Mouse (Mus musculus) limb, embryonic 14.5 days (tissue): ENCODE results near the gene Plcb4. TPM values are rescaled to one million over a fixed set of nuclear protein-coding genes. Genes with fewer than 3 reads are reported as not detected.

ENCODE experiments used
- ATAC-seq: fragments of 200-750 bp; cut with Nextera tagmentation; 2 replicates; pipeline ENCODE4 v1.8.0; 2017; ENCODE audit warnings: low read depth, moderate number of reproducible peaks, moderate TSS enrichment; ENCODE audit not compliant: low FRiP score
- DNase-seq: peaks from one replicate; pipeline ENCODE4 v3.0.0-alpha.2; 2015; ENCODE audit warnings: low spot score
- H3K27ac ChIP-seq: fragments of 300-500 bp; sonication (generic); replicated peaks from 2 replicates; pipeline ENCODE4 v1.5.1; 2014; ENCODE audit warnings: low read depth, mild to moderate bottlenecking, low read length, moderate library complexity, mixed read lengths
- H3K27me3 ChIP-seq: fragments of 300-500 bp; sonication (generic); 2 replicates; pipeline ENCODE4 v1.6.1; 2014; ENCODE audit warnings: low read length, mixed read lengths; ENCODE audit not compliant: control insufficient read depth, insufficient read depth
- H3K36me3 ChIP-seq: fragments of 300-500 bp; sonication (generic); 2 replicates; pipeline ENCODE4 v1.6.1; 2014; ENCODE audit warnings: mild to moderate bottlenecking, low read length, moderate library complexity, mixed read lengths; ENCODE audit not compliant: control insufficient read depth, insufficient read depth
- H3K4me1 ChIP-seq: fragments of 300-500 bp; sonication (generic); 2 replicates; pipeline ENCODE4 v1.6.1; 2014; ENCODE audit warnings: antibody characterized with exemption, low read length, mixed read lengths; ENCODE audit not compliant: control insufficient read depth, insufficient read depth
- H3K4me2 ChIP-seq: fragments of 300-500 bp; sonication (generic); replicated peaks from 2 replicates; pipeline ENCODE4 v1.6.1; 2014; ENCODE audit warnings: low read depth, mild to moderate bottlenecking, low read length, moderate library complexity; ENCODE audit not compliant: severe bottlenecking
- H3K4me3 ChIP-seq: fragments of 300-500 bp; sonication (generic); replicated peaks from 2 replicates; pipeline ENCODE4 v1.5.1; 2014; ENCODE audit warnings: low read length
- H3K9ac ChIP-seq: fragments of 300-500 bp; sonication (generic); 2 replicates; pipeline ENCODE4 v1.6.1; 2014; ENCODE audit warnings: mild to moderate bottlenecking, low read depth, low read length, moderate library complexity; ENCODE audit not compliant: severe bottlenecking
- H3K9me3 ChIP-seq: fragments of 300-500 bp; sonication (generic); 2 replicates; pipeline ENCODE4 v1.6.1; 2016; ENCODE audit warnings: low read length; ENCODE audit not compliant: control insufficient read depth
- POLR2A ChIP-seq: fragments of 200-500 bp; IDR thresholded peaks from 2 replicates; pipeline ENCODE4 v1.8.0; 2012; ENCODE audit warnings: inconsistent platforms, mild to moderate bottlenecking, moderate library complexity, borderline replicate concordance; ENCODE audit not compliant: insufficient read depth, insufficient read length; ENCODE audit errors: extremely low read depth
- WGBS: fragments of 180-500 bp; shearing (Covaris S2); extraction: QIAGEN DNeasy Blood & Tissue Kit; methylation state at CpG from one replicate; pipeline ENCODE4 v1.1.7; 2014; 5-methylcytosine and 5-hydroxymethylcytosine counted together
- polyA plus RNA-seq, 2 experiments: library from polyadenylated mRNA; depleted of rRNA in 1 of 2; stranded (reverse) in 1 of 2; unstranded in 1 of 2; fragments of >200 nt; fragmentation: Nextera tagmentation in 1 of 2; extraction: Ambion mirVana in 1 of 2; gene quantifications; 2 replicates each; pipeline versions ENCODE4 v1.2.1 to v1.2.3; 2012 to 2014

Plcb4 gene
- polyA plus RNA-seq, 2 experiments = 13.1 to 23.1 TPM

DNA sequence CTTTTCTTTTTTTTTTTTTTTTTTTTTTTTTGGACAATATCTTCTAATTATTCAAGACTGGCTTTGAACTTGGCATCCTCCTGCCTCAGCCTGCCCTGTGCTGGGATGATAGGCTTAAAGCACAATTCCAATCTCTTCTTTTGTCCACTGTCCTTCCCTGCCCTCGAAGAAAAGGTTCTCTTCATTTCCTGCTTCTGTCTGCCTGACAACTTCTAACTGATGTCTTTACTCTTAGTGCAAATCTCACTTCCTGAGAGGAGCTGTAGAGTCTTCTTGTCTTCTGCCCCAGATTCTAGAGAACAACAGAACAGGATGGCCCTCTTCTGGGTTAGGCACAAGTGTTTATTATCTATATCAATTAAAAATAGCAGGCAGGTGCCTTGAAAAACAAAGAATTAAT lies 80.1 kb downstream of the Plcb4 start:
- Histone ChIP-seq H3K4me1 (no peaks in the 10 kb centered on the region; the same call in 1 of the 2 replicates), H3K9me3 (no peaks in the 10 kb centered on the region), H3K27me3 (no peaks in the 10 kb centered on the region), H3K9ac (no peak overlapping the region), H3K36me3 (no peaks in the 10 kb centered on the region), H3K4me3 (no peak overlapping the region), H3K27ac (no peak overlapping the region), H3K4me2 (no peak overlapping the region)
- 88% methylated on average over 1 of the region's 1 CpGs for WGBS
- ATAC-seq = no peak
- no peak for DNase-seq
- no peak for TF ChIP-seq POLR2A

GRCm38 (mm10) chr2:135742954-135743700 lies 84.3 kb downstream of the Plcb4 start:
- H3K9ac ChIP-seq = no peak overlapping the region
- 0 out of 2 replicates have a peak, but pooled peaks cover 1% of the 10 kb centered on the region for H3K4me1 ChIP-seq
- no peaks in the 10 kb centered on the region for H3K27me3 ChIP-seq
- TF ChIP-seq POLR2A = no peak
- WGBS = 61% methylated on average over 10 of the region's 10 CpGs
- ATAC-seq (peak; percentile 69), DNase-seq (peak; percentile 65)
- H3K4me2 ChIP-seq = no peak overlapping the region
- H3K27ac ChIP-seq = no peak overlapping the region
- H3K9me3 ChIP-seq = no peaks in the 10 kb centered on the region
- H3K4me3 ChIP-seq = no peak overlapping the region
- H3K36me3 ChIP-seq = no peaks in the 10 kb centered on the region

DNA sequence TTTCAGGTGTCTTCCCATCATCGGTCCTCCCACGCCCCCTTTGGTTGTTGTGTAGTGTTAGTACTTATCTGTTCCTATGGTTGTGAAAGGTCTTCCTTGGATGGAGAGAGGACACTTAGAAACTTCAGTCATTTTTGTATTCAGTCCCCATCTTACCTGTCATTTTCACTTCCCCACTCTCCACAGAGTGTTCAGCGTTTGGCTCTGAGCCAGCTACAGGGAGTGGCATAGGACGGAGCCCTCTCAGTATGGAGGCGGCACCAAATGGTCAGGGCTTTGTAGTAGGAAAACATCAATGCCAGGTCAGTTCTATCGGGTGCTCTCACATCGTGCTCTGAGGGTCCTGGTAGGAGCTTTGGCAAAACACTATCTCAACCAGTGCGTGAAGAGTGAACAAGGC lies 85.9 kb downstream of the Plcb4 start:
- Histone ChIP-seq H3K4me1 (peaks cover 12% of the 10 kb centered on the region), H3K4me2 (no peak overlapping the region), H3K27me3 (no peaks in the 10 kb centered on the region), H3K9ac (no peak overlapping the region), H3K27ac (no peak overlapping the region), H3K36me3 (no peaks in the 10 kb centered on the region), H3K9me3 (no peaks in the 10 kb centered on the region), H3K4me3 (no peak overlapping the region)
- DNase-seq (no peak), ATAC-seq (no peak)
- 68% methylated on average over 8 of the region's 8 CpGs for WGBS
- no peak for TF ChIP-seq POLR2A

DNA sequence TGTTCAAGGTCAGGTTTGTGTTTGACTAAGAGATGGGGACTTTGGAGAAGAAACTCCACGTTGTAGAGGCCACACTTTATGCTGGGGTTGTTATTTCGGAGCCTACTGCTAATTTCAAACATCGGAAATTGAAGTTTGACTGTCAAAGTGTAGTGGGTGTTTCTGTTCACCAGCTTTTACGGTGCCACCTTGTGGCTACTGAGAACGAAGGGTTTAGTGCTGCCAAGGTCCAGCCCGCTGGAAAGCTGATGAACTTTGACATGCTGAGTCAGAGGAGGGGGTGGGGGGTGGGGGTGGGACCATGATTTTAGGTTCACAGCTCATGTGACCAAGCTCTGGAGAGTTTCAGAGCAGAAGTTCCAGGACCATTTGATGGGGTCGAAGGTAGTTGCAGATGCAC lies 86.3 kb downstream of the Plcb4 start:
- Histone ChIP-seq H3K27ac (no peak overlapping the region), H3K27me3 (no peaks in the 10 kb centered on the region), H3K4me3 (no peak overlapping the region), H3K4me1 (peaks cover 15% of the 10 kb centered on the region), H3K36me3 (no peaks in the 10 kb centered on the region), H3K9ac (no peak overlapping the region), H3K4me2 (no peak overlapping the region), H3K9me3 (no peaks in the 10 kb centered on the region)
- no peak for DNase-seq
- ATAC-seq = no peak
- WGBS = 54% methylated on average over 7 of the region's 7 CpGs
- TF ChIP-seq POLR2A = no peak

GRCm38 (mm10) chr2:135748441-135748840 lies 89.6 kb downstream of the Plcb4 start:
- Histone ChIP-seq H3K9ac (no peak overlapping the region), H3K9me3 (no peaks in the 10 kb centered on the region), H3K4me2 (no peak overlapping the region), H3K27ac (no peak overlapping the region), H3K4me1 (peaks cover 19% of the 10 kb centered on the region), H3K36me3 (no peaks in the 10 kb centered on the region), H3K4me3 (no peak overlapping the region), H3K27me3 (no peaks in the 10 kb centered on the region)
- DNase-seq (no peak), ATAC-seq (no peak)
- WGBS = 50% methylated on average over 5 of the region's 5 CpGs
- no peak for TF ChIP-seq POLR2A
